Mouse (Mus musculus) layer of hippocampus, postnatal 10 days (tissue): ENCODE results near the gene Micall1. TPM values are rescaled to one million over a fixed set of nuclear protein-coding genes. Genes with fewer than 3 reads are reported as not detected.

Experiments
- DNase-seq, 2 experiments: peaks; one replicate each; pipeline ENCODE4 v3.0.0; 2021; ENCODE audit warnings: low spot score in 2 of 2
- total RNA-seq, 2 experiments: library from RNA; stranded (reverse); gene quantifications; 2 replicates each; pipeline ENCODE4 v1.2.3; 2021

Gene Micall1
- total RNA-seq, 2 experiments from 2014 or later, result 30.4 to 33.0 TPM

- DNase-seq, result no peak
These were observed 58.0 kb downstream of the Micall1 start for GRCm38 (mm10) chr15:79166712-79167111.

GRCm38 (mm10) chr15:79176905-79177304 is 68.2 kb downstream of the Micall1 start:
- DNase-seq, result no peak

- DNase-seq, result no peak
These were observed 76.5 kb downstream of the Micall1 start for GRCm38 (mm10) chr15:79185213-79185612.

Other genes starting within 250 kb of the Micall1 start
- gene Gga1, start 231.7 kb upstream of the Micall1 start, total RNA-seq, result 10 to 100 TPM; 56.8 to 58.0 TPM
- not detected for gene Gm49510, start 209.2 kb upstream of the Micall1 start, total RNA-seq
- 10 to 100 TPM in 1 of 2 experiments, 1 to 10 TPM in 1; 8.6 to 12.1 TPM for gene Sh3bp1, start 209.1 kb upstream of the Micall1 start, total RNA-seq
- gene Pdxp, start 195.0 kb upstream of the Micall1 start, total RNA-seq, result 100 to 1,000 TPM; 135 to 139 TPM
- 10 to 100 TPM; 31.2 to 37.7 TPM for gene Lgals1, start 182.2 kb upstream of the Micall1 start, total RNA-seq
- gene Nol12, start 174.0 kb upstream of the Micall1 start, total RNA-seq, result 10 to 100 TPM; 43.0 to 43.2 TPM
- 10 to 100 TPM; 26.4 to 28.9 TPM for gene Triobp, start 161.2 kb upstream of the Micall1 start, total RNA-seq
- gene H1f0, start 80.4 kb upstream of the Micall1 start, total RNA-seq, result 10 to 100 TPM; 80.6 to 80.7 TPM
- gene Galr3, start 67.0 kb upstream of the Micall1 start, total RNA-seq, result under 1 TPM; 0.33 to 0.48 TPM
- 10 to 100 TPM; 19.5 to 22.2 TPM for gene Ankrd54, start 46.0 kb upstream of the Micall1 start, total RNA-seq
- gene Eif3l, start 33.7 kb upstream of the Micall1 start, total RNA-seq, result 100 to 1,000 TPM in 1 of 2 experiments, 10 to 100 TPM in 1; 94.6 to 102 TPM
- gene Polr2f, start 32.1 kb downstream of the Micall1 start, total RNA-seq, result 100 to 1,000 TPM; 120 to 138 TPM
- gene 1700088E04Rik, start 32.4 kb downstream of the Micall1 start, total RNA-seq, result 10 to 100 TPM; 14.7 to 15.4 TPM
- 10 to 100 TPM; 35.7 to 38.0 TPM for gene Sox10, start 56.3 kb downstream of the Micall1 start, total RNA-seq
- gene Pick1, start 120.3 kb downstream of the Micall1 start, total RNA-seq, result 10 to 100 TPM; 53.0 to 55.1 TPM
- gene Gm49486, start 120.5 kb downstream of the Micall1 start, total RNA-seq, result 1 to 10 TPM in 1 of 2 experiments, under 1 TPM in 1; 0.80 to 1.0 TPM
- gene Slc16a8, start 145.9 kb downstream of the Micall1 start, total RNA-seq, result under 1 TPM in 1 of 2 experiments, not detected in 1; 0.41 TPM
- gene Baiap2l2, start 176.6 kb downstream of the Micall1 start, total RNA-seq, result 1 to 10 TPM; 2.8 to 4.8 TPM
- gene Pla2g6, start 219.5 kb downstream of the Micall1 start, total RNA-seq, result 10 to 100 TPM; 18.3 to 22.5 TPM
- 1 to 10 TPM; 1.7 to 2.0 TPM for gene Maff, start 237.7 kb downstream of the Micall1 start, total RNA-seq